Mouse (Mus musculus) forebrain, embryonic 15.5 days (tissue): Measurements from ENCODE around the gene Vmn1r26. TPM values are rescaled to one million over a fixed set of nuclear protein-coding genes. Genes with fewer than 3 reads are reported as not detected.
"Not testable (repeated sequence)": the region's sequence is repeated elsewhere in the genome, so short reads cannot be mapped to it uniquely, and the experiment has no call there.

Source experiments
- ATAC-seq: fragments of 200-750 bp; cut with Nextera tagmentation; replicated peaks from 2 replicates; pipeline ENCODE4 v1.8.0; 2017; ENCODE audit warnings: mild to moderate bottlenecking, moderate TSS enrichment, moderate library complexity
- H3K27ac ChIP-seq: fragments of 300-500 bp; sonication (generic); replicated peaks from 2 replicates; pipeline ENCODE4 v1.5.1; 2015; ENCODE audit warnings: mild to moderate bottlenecking, inconsistent platforms
- H3K27me3 ChIP-seq: fragments of 300-500 bp; sonication (generic); 2 replicates; pipeline ENCODE4 v1.6.1; 2015; ENCODE audit warnings: inconsistent platforms
- H3K36me3 ChIP-seq: fragments of 300-500 bp; sonication (generic); 2 replicates; pipeline ENCODE4 v1.6.1; 2015; ENCODE audit warnings: mild to moderate bottlenecking, inconsistent platforms
- H3K4me1 ChIP-seq: fragments of 300-500 bp; sonication (generic); 2 replicates; pipeline ENCODE4 v1.6.1; 2015; ENCODE audit warnings: inconsistent platforms
- H3K4me2 ChIP-seq: fragments of 300-500 bp; sonication (generic); replicated peaks from 2 replicates; pipeline ENCODE4 v1.6.1; 2015; ENCODE audit warnings: mild to moderate bottlenecking, inconsistent platforms
- H3K4me3 ChIP-seq: fragments of 300-500 bp; sonication (generic); 2 replicates; pipeline ENCODE4 v1.5.1; 2015; ENCODE audit warnings: mild to moderate bottlenecking, inconsistent platforms
- H3K9ac ChIP-seq: fragments of 300-500 bp; sonication (generic); replicated peaks from 2 replicates; pipeline ENCODE4 v1.6.1; 2015; ENCODE audit warnings: mild to moderate bottlenecking, inconsistent platforms
- H3K9me3 ChIP-seq: fragments of 300-500 bp; sonication (generic); 2 replicates; pipeline ENCODE4 v1.6.1; 2016; ENCODE audit warnings: inconsistent platforms
- WGBS: fragments of 180-500 bp; shearing (Covaris S2); methylation state at CpG from one replicate; pipeline ENCODE4 v1.1.7; 2015; ENCODE audit warnings: mixed read lengths; 5-methylcytosine and 5-hydroxymethylcytosine counted together
- polyA plus RNA-seq: library from polyadenylated mRNA; unstranded; fragments of >200 nt; fragmentation: Nextera tagmentation; extraction: Ambion mirVana; gene quantifications from 2 replicates; pipeline ENCODE4 v1.2.1, GENCODE M21; 2015

The Vmn1r26 gene
- polyA plus RNA-seq, result not detected in 2 replicates

- Histone ChIP-seq H3K4me1 (no peaks in the 10 kb centered on the region), H3K27me3 (no peaks in the 10 kb centered on the region), H3K4me2 (no peak within 1 kb of the TSS), H3K27ac (no peak within 1 kb of the TSS), H3K36me3 (no peaks in the 10 kb centered on the region), H3K9me3 (no peaks in the 10 kb centered on the region), H3K4me3 (no peak within 1 kb of the TSS), H3K9ac (no peak within 1 kb of the TSS)
- ATAC-seq, result no peak
- 93% methylated on average over 1 of the region's 1 CpGs for WGBS
Measured at GRCm38 (mm10) chr6:58015059-58015458, at the start of gene Vmn1r26. Gene Vmn1r26 (minus strand): TSS chr6:58015159.

- Histone ChIP-seq H3K36me3 (no peaks in the 10 kb centered on the region), H3K9ac (no peak overlapping the region), H3K4me3 (no peak overlapping the region), H3K27me3 (no peaks in the 10 kb centered on the region), H3K4me1 (no peaks in the 10 kb centered on the region), H3K27ac (no peak overlapping the region), H3K4me2 (no peak overlapping the region), H3K9me3 (no peaks in the 10 kb centered on the region)
- no peak for ATAC-seq
Measured at GRCm38 (mm10) chr6:58044025-58044424, 29.1 kb upstream of the Vmn1r26 start.

- not testable (repeated sequence) for H3K9ac ChIP-seq, H3K36me3 ChIP-seq, H3K4me2 ChIP-seq, H3K4me3 ChIP-seq, H3K27me3 ChIP-seq, H3K9me3 ChIP-seq, H3K4me1 ChIP-seq, ATAC-seq, H3K27ac ChIP-seq
- WGBS, result 94% methylated on average over 21 of the region's 21 CpGs
Measured at GRCm38 (mm10) chr6:58017478-58017877, 2.5 kb upstream of the Vmn1r26 start.

GRCm38 (mm10) chr6:57980710-57981109 lies 34.2 kb downstream of the Vmn1r26 start, which contains the start of gene Vmn1r25:
Gene Vmn1r25 (minus strand): TSS chr6:57980810.
- H3K9ac ChIP-seq, result no peak within 1 kb of the TSS
- H3K27ac ChIP-seq, result no peak within 1 kb of the TSS
- H3K4me1 ChIP-seq, result no peaks in the 10 kb centered on the region
- no peaks in the 10 kb centered on the region for H3K36me3 ChIP-seq
- H3K27me3 ChIP-seq, result no peaks in the 10 kb centered on the region
- no peak within 1 kb of the TSS for H3K4me3 ChIP-seq
- 71% methylated on average over 3 of the region's 3 CpGs for WGBS
- H3K9me3 ChIP-seq, result no peaks in the 10 kb centered on the region
- H3K4me2 ChIP-seq, result no peak within 1 kb of the TSS
- ATAC-seq, result no peak

GRCm38 (mm10) chr6:57961403-57961802 lies 53.6 kb downstream of the Vmn1r26 start, which contains the start of gene Vmn1r24:
Gene Vmn1r24 (minus strand): TSS chr6:57961503.
- H3K4me3 ChIP-seq, H3K4me2 ChIP-seq, ATAC-seq, H3K9me3 ChIP-seq, H3K9ac ChIP-seq, H3K36me3 ChIP-seq, H3K27me3 ChIP-seq, H3K4me1 ChIP-seq, H3K27ac ChIP-seq: not testable (repeated sequence)
- 90% methylated on average over 1 of the region's 1 CpGs for WGBS

Other genes with a start within 250 kb of the Vmn1r26 start
- gene Vopp1, start 190.0 kb downstream of the Vmn1r26 start, polyA plus RNA-seq, result 174 and 182 TPM in 2 replicates
- not detected in 2 replicates for gene Vmn1r21, start 164.8 kb downstream of the Vmn1r26 start, polyA plus RNA-seq
- not detected in 2 replicates for gene Vmn1r22, start 107.1 kb downstream of the Vmn1r26 start, polyA plus RNA-seq
- gene Vmn1r23, start 88.3 kb downstream of the Vmn1r26 start, polyA plus RNA-seq, result not detected in 2 replicates
- gene Vmn1r24, start 53.7 kb downstream of the Vmn1r26 start, polyA plus RNA-seq, result not detected in 2 replicates
- not detected in 2 replicates for gene Vmn1r25, start 34.3 kb downstream of the Vmn1r26 start, polyA plus RNA-seq
- not detected in 2 replicates for gene Vmn1r27, start 203.7 kb upstream of the Vmn1r26 start, polyA plus RNA-seq
- not detected in 2 replicates for gene Vmn1r28, start 246.9 kb upstream of the Vmn1r26 start, polyA plus RNA-seq